Mouse (Mus musculus) megakaryocyte, embryonic 14.5 days (primary cell): ENCODE results near the gene Tjp1. TPM values are rescaled to one million over a fixed set of nuclear protein-coding genes. Genes with fewer than 3 reads are reported as not detected.

Experiments used
- H3K27me3 ChIP-seq: replicated peaks from 2 replicates; pipeline ENCODE3; 2012; ENCODE audit warnings: inconsistent platforms
- H3K36me3 ChIP-seq: replicated peaks from 2 replicates; pipeline ENCODE3; 2012; ENCODE audit warnings: low read length, inconsistent platforms, mixed read lengths
- H3K4me1 ChIP-seq: 2 replicates; pipeline ENCODE4 v1.6.1; 2012; ENCODE audit warnings: inconsistent platforms
- H3K4me3 ChIP-seq: replicated peaks from 2 replicates; pipeline ENCODE3; 2012; ENCODE audit warnings: moderate library complexity, mild to moderate bottlenecking, inconsistent platforms
- H3K9me3 ChIP-seq: 2 replicates; pipeline ENCODE4 v1.6.1; 2012; ENCODE audit warnings: inconsistent platforms
- FLI1 ChIP-seq: IDR thresholded peaks from 2 replicates; pipeline ENCODE4 v1.6.1; 2012; ENCODE audit warnings: low read length, inconsistent platforms, mixed read lengths
- GATA1 ChIP-seq: IDR thresholded peaks from 3 replicates; pipeline ENCODE4 v1.6.1; 2012; ENCODE audit warnings: mixed read lengths, low read length, inconsistent platforms, borderline replicate concordance
- polyA plus RNA-seq: library from polyadenylated mRNA; stranded (reverse); fragments of >175 nt; gene quantifications from 2 replicates; pipeline ENCODE4 v1.2.3, GENCODE M21; 2012; ENCODE audit warnings: low replicate concordance; ENCODE audit not compliant: insufficient read depth

Tjp1 gene
- polyA plus RNA-seq, 1 experiment, result 0.83 TPM

GRCm38 (mm10) chr7:65489742-65490141 lies 37.8 kb downstream of the Tjp1 start:
- 0 out of 2 replicates have a peak, but pooled peaks cover 7% of the 10 kb centered on the region for H3K9me3 ChIP-seq
- TF ChIP-seq GATA1, result no peak
- no peak for TF ChIP-seq FLI1
- no peak overlapping the region for H3K4me3 ChIP-seq
- H3K4me1 ChIP-seq, result no peaks in the 10 kb centered on the region
- H3K36me3 ChIP-seq, result no peaks in the 10 kb centered on the region
- H3K27me3 ChIP-seq, result peaks cover 11% of the 10 kb centered on the region

- no peak for TF ChIP-seq GATA1
- no peak for TF ChIP-seq FLI1
These were observed 38.4 kb downstream of the Tjp1 start for GRCm38 (mm10) chr7:65489195-65489594.

GRCm38 (mm10) chr7:65486259-65486681 lies 41.3 kb downstream of the Tjp1 start:
- Histone ChIP-seq H3K36me3 (no peaks in the 10 kb centered on the region), H3K9me3 (0 out of 2 replicates have a peak, but pooled peaks cover 3% of the 10 kb centered on the region), H3K27me3 (peaks cover 21% of the 10 kb centered on the region), H3K4me3 (no peak overlapping the region), H3K4me1 (peaks cover 9% of the 10 kb centered on the region)
- TF ChIP-seq GATA1 (no peak), FLI1 (no peak)

More at GRCm38 (mm10) chr7:65489195-65489594, 38.4 kb downstream of the Tjp1 start:
- Histone ChIP-seq H3K4me3 (no peak overlapping the region), H3K36me3 (no peaks in the 10 kb centered on the region), H3K4me1 (peaks cover 4% of the 10 kb centered on the region), H3K9me3 (0 out of 2 replicates have a peak, but pooled peaks cover 7% of the 10 kb centered on the region), H3K27me3 (peaks cover 11% of the 10 kb centered on the region)

- Histone ChIP-seq H3K9me3 (0 out of 2 replicates have a peak, but pooled peaks cover 3% of the 10 kb centered on the region), H3K27me3 (peaks cover 22% of the 10 kb centered on the region), H3K4me1 (peaks cover 9% of the 10 kb centered on the region), H3K4me3 (no peak overlapping the region), H3K36me3 (no peaks in the 10 kb centered on the region)
- no peak for TF ChIP-seq FLI1
- TF ChIP-seq GATA1, result no peak
These were observed 43.3 kb downstream of the Tjp1 start for GRCm38 (mm10) chr7:65484170-65484778.

- H3K4me1 ChIP-seq, result peaks cover 9% of the 10 kb centered on the region
- peaks cover 22% of the 10 kb centered on the region for H3K27me3 ChIP-seq
- H3K4me3 ChIP-seq, result no peak overlapping the region
- H3K36me3 ChIP-seq, result no peaks in the 10 kb centered on the region
- TF ChIP-seq FLI1 (no peak), GATA1 (no peak)
- H3K9me3 ChIP-seq, result 0 out of 2 replicates have a peak, but pooled peaks cover 3% of the 10 kb centered on the region
These were observed 45.4 kb downstream of the Tjp1 start for GRCm38 (mm10) chr7:65482216-65482615.

GRCm38 (mm10) chr7:65472048-65472447 lies 55.5 kb downstream of the Tjp1 start:
- Histone ChIP-seq H3K4me3 (no peak overlapping the region), H3K9me3 (no peaks in the 10 kb centered on the region), H3K4me1 (peaks cover 5% of the 10 kb centered on the region), H3K36me3 (no peaks in the 10 kb centered on the region), H3K27me3 (peaks cover 25% of the 10 kb centered on the region)
- TF ChIP-seq FLI1 (no peak), GATA1 (no peak)

- Histone ChIP-seq H3K9me3 (no peaks in the 10 kb centered on the region), H3K4me1 (peaks cover 5% of the 10 kb centered on the region), H3K4me3 (no peak overlapping the region), H3K36me3 (no peaks in the 10 kb centered on the region), H3K27me3 (peaks cover 28% of the 10 kb centered on the region)
- TF ChIP-seq GATA1 (no peak), FLI1 (no peak)
These were observed 56.2 kb downstream of the Tjp1 start for GRCm38 (mm10) chr7:65471406-65471805.

- Histone ChIP-seq H3K27me3 (peaks cover 35% of the 10 kb centered on the region), H3K36me3 (no peaks in the 10 kb centered on the region), H3K4me1 (peaks cover 9% of the 10 kb centered on the region), H3K4me3 (no peak overlapping the region), H3K9me3 (no peaks in the 10 kb centered on the region)
- TF ChIP-seq FLI1 (no peak), GATA1 (no peak)
These were observed 57.4 kb downstream of the Tjp1 start for GRCm38 (mm10) chr7:65470214-65470613.

GRCm38 (mm10) chr7:65469666-65470065 lies 57.9 kb downstream of the Tjp1 start:
- Histone ChIP-seq H3K9me3 (no peaks in the 10 kb centered on the region), H3K27me3 (peaks cover 35% of the 10 kb centered on the region), H3K36me3 (no peaks in the 10 kb centered on the region), H3K4me1 (peaks cover 9% of the 10 kb centered on the region), H3K4me3 (no peak overlapping the region)
- TF ChIP-seq GATA1, result no peak
- TF ChIP-seq FLI1, result no peak

GRCm38 (mm10) chr7:65468191-65468590 lies 59.4 kb downstream of the Tjp1 start:
- no peak overlapping the region for H3K4me3 ChIP-seq
- H3K9me3 ChIP-seq, result no peaks in the 10 kb centered on the region
- H3K36me3 ChIP-seq, result no peaks in the 10 kb centered on the region
- H3K27me3 ChIP-seq, result peaks cover 38% of the 10 kb centered on the region
- TF ChIP-seq GATA1, result no peak
- peaks cover 9% of the 10 kb centered on the region for H3K4me1 ChIP-seq

GRCm38 (mm10) chr7:65467306-65468021 lies 60.1 kb downstream of the Tjp1 start:
- Histone ChIP-seq H3K9me3 (no peaks in the 10 kb centered on the region), H3K27me3 (peaks cover 42% of the 10 kb centered on the region), H3K4me3 (no peak overlapping the region), H3K4me1 (peaks cover 9% of the 10 kb centered on the region), H3K36me3 (no peaks in the 10 kb centered on the region)
- TF ChIP-seq GATA1, result no peak
- no peak for TF ChIP-seq FLI1
